11 mouse cellular contexts compared by ENCODE assay signal in the genomic region with DNA sequence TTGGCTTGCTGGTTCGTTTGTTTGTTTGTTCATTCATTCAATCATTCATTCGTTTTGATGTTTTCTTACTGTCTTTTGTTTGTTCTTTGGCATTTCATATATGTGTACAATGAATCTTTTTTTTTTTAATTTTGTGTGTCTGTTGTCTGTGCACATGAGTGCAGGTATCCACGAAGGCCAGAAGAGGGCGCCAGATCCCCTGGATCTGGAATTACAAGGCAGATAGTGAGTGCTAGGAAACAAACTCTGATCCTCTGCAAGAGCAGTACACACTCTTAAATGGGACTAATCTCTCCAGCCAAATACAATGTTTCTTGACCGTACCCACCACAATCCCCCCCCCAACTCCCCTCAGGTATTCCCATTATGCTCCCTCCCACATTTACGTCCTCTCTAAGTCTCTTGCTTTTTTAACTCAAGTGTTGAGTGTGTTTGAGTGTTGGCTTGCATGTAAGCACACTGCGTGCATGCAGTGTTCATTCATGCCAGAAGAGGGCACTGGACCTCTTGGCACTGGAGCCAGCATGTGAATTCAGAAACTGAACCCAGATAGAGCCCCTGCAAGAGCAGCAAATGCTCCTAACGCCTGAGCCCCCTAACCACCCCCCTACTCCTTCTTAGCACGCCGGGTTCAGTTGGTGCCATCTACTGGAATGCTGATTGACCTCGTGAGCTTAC. TPM values are rescaled to one million over a fixed set of nuclear protein-coding genes. Genes with fewer than 3 reads are reported as not detected.
A peak's percentile ranks its signal among the peaks of the same experiment; 100 is the strongest.
DNase-seq lines count a peak whose midpoint lies in the region; ATAC-seq and TF ChIP-seq lines count a peak whose summit lies in the region.
"Had no signal": no experiment of that assay in that cellular context is flagged by ENCODE, and none has a peak within 500 bp of the region (broad histone marks: within the 10 kb centered on the region; RNA-seq: fewer than 3 reads in every experiment).

No protein-coding gene starts in this region.

- H3K9me3 ChIP-seq in liver, embryonic 12.5 days (replicated peaks), result peaks cover 14% of the 10 kb centered on the region; the same call in 1 of the 2 replicates
- no peaks in the 10 kb centered on the region for H3K9me3 ChIP-seq in forebrain, embryonic 14.5 days (replicated peaks; ENCODE audit: control insufficient read depth, low read length)
- H3K9me3 ChIP-seq in forebrain, embryonic 11.5 days (ENCODE audit: control insufficient read depth, low read length), result no peaks in the 10 kb centered on the region; the same call in 1 of the 2 replicates
- H3K9me3 ChIP-seq: limb, embryonic 10.5 days had no signal

- DNase-seq in cerebellum, adult 2 months, result no peak
- no peak for DNase-seq in cerebellum, adult 11-12 months
- DNase-seq in liver (peak; percentile 27), ES-CJ7 (ENCODE audit: low read depth, low spot score) (peak; percentile 77)
- DNase-seq in induced T-regulatory cell, adult 2 months (ENCODE audit: low read depth), result peak; percentile 25
- no peak for DNase-seq in forebrain, embryonic 14.5 days (ENCODE audit: low spot score)
- DNase-seq in forebrain, embryonic 11.5 days (ENCODE audit: low spot score), result no peak

- peaks cover 16% of the 10 kb centered on the region for H3K4me1 ChIP-seq in cerebellum, adult 2 months (ENCODE audit: control insufficient read depth, insufficient read depth, low read length)
- H3K4me1 ChIP-seq in liver, embryonic 12.5 days, result peaks cover 9% of the 10 kb centered on the region
- no peaks in the 10 kb centered on the region for H3K4me1 ChIP-seq in forebrain, embryonic 14.5 days (ENCODE audit: control insufficient read depth, insufficient read depth, low read length)
- no peaks in the 10 kb centered on the region for H3K4me1 ChIP-seq in forebrain, embryonic 11.5 days (replicated peaks; ENCODE audit: control insufficient read depth, insufficient read depth, low read length)

- ATAC-seq in liver, embryonic 12.5 days, result no peak
- no peak for ATAC-seq in forebrain, embryonic 14.5 days
- no peak for ATAC-seq in forebrain, embryonic 11.5 days (replicated peaks; ENCODE audit: low FRiP score)
- ATAC-seq: activated CD4-positive, CD25-positive, alpha-beta regulatory T cell, adult 4 months; inflammation-experienced regulatory T-cells, adult 6 months had no signal

- H3K9ac ChIP-seq in liver, embryonic 12.5 days, result no peak overlapping the region
- H3K9ac ChIP-seq in forebrain, embryonic 14.5 days (ENCODE audit: low read length), result no peak overlapping the region
- no peak overlapping the region for H3K9ac ChIP-seq in forebrain, embryonic 11.5 days (ENCODE audit: low read length)

- no peak for TF ChIP-seq POLR2A in cerebellum, adult 2 months (IDR thresholded peaks at IDR 0.05; ENCODE audit: borderline replicate concordance, insufficient read depth, low read length)

- 69% methylated on average over 11 of the region's 11 CpGs for WGBS in cerebellum, adult 2 months
- 57% methylated on average over 11 of the region's 11 CpGs for WGBS in liver, embryonic 12.5 days (ENCODE audit: insufficient replicate concordance)
- 69% methylated on average over 11 of the region's 11 CpGs for WGBS in forebrain, embryonic 14.5 days
- WGBS in forebrain, embryonic 11.5 days, result 69% methylated on average over 11 of the region's 11 CpGs

- H3K4me3 ChIP-seq in cerebellum, adult 2 months (replicated peaks; ENCODE audit: insufficient read depth, low read depth, low read length), result no peak overlapping the region
- no peak overlapping the region for H3K4me3 ChIP-seq in liver, embryonic 12.5 days
- H3K4me3 ChIP-seq in forebrain, embryonic 14.5 days (ENCODE audit: low read depth, low read length), result no peak overlapping the region
- H3K4me3 ChIP-seq in forebrain, embryonic 11.5 days (ENCODE audit: low read depth, low read length), result no peak overlapping the region
- H3K4me3 ChIP-seq: limb, embryonic 10.5 days had no signal

- no peaks in the 10 kb centered on the region for H3K27me3 ChIP-seq in cerebellum, adult 2 months (ENCODE audit: control insufficient read depth, insufficient read depth, low read length)
- peaks cover 18% of the 10 kb centered on the region; the same call in 1 of the 2 replicates for H3K27me3 ChIP-seq in liver, embryonic 12.5 days (replicated peaks)
- no peaks in the 10 kb centered on the region for H3K27me3 ChIP-seq in forebrain, embryonic 14.5 days (replicated peaks; ENCODE audit: control insufficient read depth, insufficient read depth, low read length)
- H3K27me3 ChIP-seq in forebrain, embryonic 11.5 days (ENCODE audit: control insufficient read depth, insufficient read depth, low read length), result no peaks in the 10 kb centered on the region

- H3K36me3 ChIP-seq in liver, embryonic 12.5 days, result no peaks in the 10 kb centered on the region
- no peaks in the 10 kb centered on the region for H3K36me3 ChIP-seq in forebrain, embryonic 14.5 days (ENCODE audit: control insufficient read depth, insufficient read depth, low read length)
- no peaks in the 10 kb centered on the region for H3K36me3 ChIP-seq in forebrain, embryonic 11.5 days (ENCODE audit: control insufficient read depth, insufficient read depth, low read length)
- H3K36me3 ChIP-seq: limb, embryonic 10.5 days had no signal

- peak; percentile 31; the same call in 1 of the 2 replicates for TF ChIP-seq CTCF in cerebellum, adult 2 months (IDR thresholded peaks at IDR 0.05; ENCODE audit: borderline replicate concordance, insufficient read depth, low read depth, low read length)

- no peak overlapping the region for H3K27ac ChIP-seq in cerebellum, adult 2 months (ENCODE audit: insufficient read depth, low read length)
- no peak overlapping the region for H3K27ac ChIP-seq in liver, embryonic 12.5 days
- no peak overlapping the region for H3K27ac ChIP-seq in forebrain, embryonic 14.5 days (ENCODE audit: low read depth, low read length)
- no peak overlapping the region for H3K27ac ChIP-seq in forebrain, embryonic 11.5 days (ENCODE audit: low read depth, low read length)
- H3K27ac ChIP-seq: limb, embryonic 10.5 days had no signal

- H3K4me2 ChIP-seq in liver, embryonic 12.5 days, result no peak overlapping the region
- no peak overlapping the region for H3K4me2 ChIP-seq in forebrain, embryonic 14.5 days (ENCODE audit: low read length)
- H3K4me2 ChIP-seq in forebrain, embryonic 11.5 days (ENCODE audit: low read depth, low read length, severe bottlenecking), result no peak overlapping the region

RNA-seq across cellular contexts. Expression of gene Dnajc11, which starts 33.6 kb away (rescaled TPM):
- polyA plus RNA-seq in cerebellum, adult 2 months (2012; rRNA removed), result 73.2 and 77.0 TPM in 2 replicates
- 74.4 and 85.1 TPM in 2 replicates for polyA plus RNA-seq in liver, embryonic 12.5 days (2016; fragmentation: Nextera tagmentation; extraction: Ambion mirVana)
- polyA plus RNA-seq in forebrain, embryonic 14.5 days (2014; fragmentation: Nextera tagmentation; extraction: Ambion mirVana), result 67.9 and 78.9 TPM in 2 replicates
- 94.4 and 96.9 TPM in 2 replicates for polyA plus RNA-seq in forebrain, embryonic 11.5 days (2014; fragmentation: Nextera tagmentation; extraction: Ambion mirVana)

RNA-seq across cellular contexts. Expression of gene Camta1, which starts 38.2 kb away (rescaled TPM):
- 155 and 168 TPM in 2 replicates for polyA plus RNA-seq in cerebellum, adult 2 months (2012; rRNA removed)
- polyA plus RNA-seq in liver, embryonic 12.5 days (2016; fragmentation: Nextera tagmentation; extraction: Ambion mirVana), result 49.6 and 59.1 TPM in 2 replicates
- 123 and 125 TPM in 2 replicates for polyA plus RNA-seq in forebrain, embryonic 14.5 days (2014; fragmentation: Nextera tagmentation; extraction: Ambion mirVana)
- 140 and 142 TPM in 2 replicates for polyA plus RNA-seq in forebrain, embryonic 11.5 days (2014; fragmentation: Nextera tagmentation; extraction: Ambion mirVana)

Comparison
In these comparisons a context has a peak if more than half of its experiments do, and no peak if none do; other contexts are left out.
1. DNase-seq: peak in liver (single experiment), ES-CJ7 (single experiment) and induced T-regulatory cell, adult 2 months (single experiment); none in cerebellum, adult 2 months (0 of 2), cerebellum, adult 11-12 months (single experiment), forebrain, embryonic 14.5 days (single experiment) and forebrain, embryonic 11.5 days (single experiment).